Mouse (Mus musculus): Measurements from ENCODE around the gene Wdtc1. TPM values are rescaled to one million over a fixed set of nuclear protein-coding genes. Genes with fewer than 3 reads are reported as not detected.

The Wdtc1 gene
- polyA plus RNA-seq, 1 experiment from 2014 or later, result 8.1 TPM

- no peak overlapping the region for H3K9ac ChIP-seq
- no peak overlapping the region for H3K27ac ChIP-seq (replicated peaks)
- no peak overlapping the region for H3K4me2 ChIP-seq
- H3K4me3 ChIP-seq (replicated peaks), result no peak overlapping the region
- peaks cover under 1% of the 10 kb centered on the region; the same call in 1 of the 2 replicates for H3K4me1 ChIP-seq (replicated peaks)
- no peaks in the 10 kb centered on the region for H3K36me3 ChIP-seq (replicated peaks)
- H3K9me3 ChIP-seq (replicated peaks), result no peaks in the 10 kb centered on the region
- WGBS (ENCODE audit: insufficient replicate concordance), result 44% methylated on average over 4 of the region's 4 CpGs
- ATAC-seq (ENCODE audit: insufficient read depth), result no peak
- peaks cover 26% of the 10 kb centered on the region for H3K27me3 ChIP-seq
Measured at GRCm38 (mm10) chr4:133347624-133348023, 5.7 kb downstream of the Wdtc1 start.

GRCm38 (mm10) chr4:133346577-133346976 is 6.7 kb downstream of the Wdtc1 start:
- no peak for ATAC-seq (ENCODE audit: insufficient read depth)
- H3K27ac ChIP-seq (replicated peaks), result no peak overlapping the region
- peaks cover 32% of the 10 kb centered on the region for H3K27me3 ChIP-seq
- no peak overlapping the region for H3K4me2 ChIP-seq
- H3K4me1 ChIP-seq (replicated peaks), result no peaks in the 10 kb centered on the region
- no peaks in the 10 kb centered on the region for H3K36me3 ChIP-seq (replicated peaks)
- no peaks in the 10 kb centered on the region for H3K9me3 ChIP-seq (replicated peaks)
- H3K4me3 ChIP-seq (replicated peaks), result no peak overlapping the region
- 19% methylated on average over 4 of the region's 4 CpGs for WGBS (ENCODE audit: insufficient replicate concordance)
- H3K9ac ChIP-seq, result no peak overlapping the region

GRCm38 (mm10) chr4:133345702-133346101 is 7.6 kb downstream of the Wdtc1 start:
- no peaks in the 10 kb centered on the region for H3K36me3 ChIP-seq (replicated peaks)
- H3K4me2 ChIP-seq, result no peak overlapping the region
- no peak overlapping the region for H3K4me3 ChIP-seq (replicated peaks)
- H3K9ac ChIP-seq, result no peak overlapping the region
- H3K27ac ChIP-seq (replicated peaks), result no peak overlapping the region
- H3K9me3 ChIP-seq (replicated peaks), result no peaks in the 10 kb centered on the region
- no peaks in the 10 kb centered on the region for H3K4me1 ChIP-seq (replicated peaks)
- no peak for ATAC-seq (ENCODE audit: insufficient read depth)
- WGBS (ENCODE audit: insufficient replicate concordance), result 70% methylated on average over 6 of the region's 6 CpGs
- peaks cover 40% of the 10 kb centered on the region for H3K27me3 ChIP-seq

GRCm38 (mm10) chr4:133344112-133344511 is 9.2 kb downstream of the Wdtc1 start:
- no peak for ATAC-seq (ENCODE audit: insufficient read depth)
- Histone ChIP-seq H3K4me2 (no peak overlapping the region), H3K27me3 (peaks cover 42% of the 10 kb centered on the region), H3K4me1 (replicated peaks) (peaks cover 6% of the 10 kb centered on the region), H3K9ac (no peak overlapping the region), H3K27ac (replicated peaks) (no peak overlapping the region), H3K4me3 (replicated peaks) (no peak overlapping the region), H3K36me3 (replicated peaks) (no peaks in the 10 kb centered on the region), H3K9me3 (replicated peaks) (no peaks in the 10 kb centered on the region)
- 2% methylated on average over 4 of the region's 4 CpGs for WGBS (ENCODE audit: insufficient replicate concordance)

DNA sequence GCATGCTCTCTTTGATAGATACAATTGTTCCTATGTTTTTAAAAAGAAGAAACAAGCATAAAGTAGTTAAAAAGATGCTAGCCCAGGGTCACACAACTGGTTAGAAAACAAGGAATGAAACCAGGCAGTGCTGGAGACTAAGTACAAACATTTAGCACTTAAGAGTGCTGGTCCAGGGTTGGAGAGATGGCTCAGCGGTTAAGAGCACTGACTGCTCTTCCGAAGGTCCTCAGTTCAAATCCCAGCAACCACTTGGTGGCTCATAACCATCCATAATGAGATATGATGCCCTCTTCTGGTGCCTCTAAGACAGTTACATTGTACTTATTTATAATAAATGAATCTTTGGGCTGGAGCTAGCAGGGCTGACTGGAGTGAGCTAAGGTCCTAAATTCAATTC is 13.1 kb downstream of the Wdtc1 start:
- no peak overlapping the region for H3K9ac ChIP-seq
- peaks cover 25% of the 10 kb centered on the region for H3K4me1 ChIP-seq (replicated peaks)
- no peak for ATAC-seq (ENCODE audit: insufficient read depth)
- no peaks in the 10 kb centered on the region for H3K9me3 ChIP-seq (replicated peaks)
- H3K27me3 ChIP-seq, result peaks cover 35% of the 10 kb centered on the region
- WGBS (ENCODE audit: insufficient replicate concordance), result 84% methylated on average over 2 of the region's 2 CpGs
- no peak overlapping the region for H3K4me3 ChIP-seq (replicated peaks)
- no peak overlapping the region for H3K27ac ChIP-seq (replicated peaks)
- H3K36me3 ChIP-seq (replicated peaks), result no peaks in the 10 kb centered on the region
- H3K4me2 ChIP-seq, result peak overlapping the region; percentile 94; the same call in 1 of the 2 replicates

- ATAC-seq (ENCODE audit: insufficient read depth), result peak; percentile 97
- peak overlapping the region; percentile 92 for H3K4me3 ChIP-seq (replicated peaks)
- no peaks in the 10 kb centered on the region for H3K9me3 ChIP-seq (replicated peaks)
- H3K9ac ChIP-seq, result peak overlapping the region; percentile 89
- under 1% methylated on average over 60 of the region's 60 CpGs for WGBS (ENCODE audit: insufficient replicate concordance)
- H3K36me3 ChIP-seq (replicated peaks), result no peaks in the 10 kb centered on the region
- peak overlapping the region; percentile 94 for H3K4me2 ChIP-seq
- peak overlapping the region; percentile 91 for H3K27ac ChIP-seq (replicated peaks)
- peaks cover 35% of the 10 kb centered on the region for H3K27me3 ChIP-seq
- peaks cover 25% of the 10 kb centered on the region for H3K4me1 ChIP-seq (replicated peaks)
Measured at GRCm38 (mm10) chr4:133339148-133339749, 14.0 kb downstream of the Wdtc1 start.

DNA sequence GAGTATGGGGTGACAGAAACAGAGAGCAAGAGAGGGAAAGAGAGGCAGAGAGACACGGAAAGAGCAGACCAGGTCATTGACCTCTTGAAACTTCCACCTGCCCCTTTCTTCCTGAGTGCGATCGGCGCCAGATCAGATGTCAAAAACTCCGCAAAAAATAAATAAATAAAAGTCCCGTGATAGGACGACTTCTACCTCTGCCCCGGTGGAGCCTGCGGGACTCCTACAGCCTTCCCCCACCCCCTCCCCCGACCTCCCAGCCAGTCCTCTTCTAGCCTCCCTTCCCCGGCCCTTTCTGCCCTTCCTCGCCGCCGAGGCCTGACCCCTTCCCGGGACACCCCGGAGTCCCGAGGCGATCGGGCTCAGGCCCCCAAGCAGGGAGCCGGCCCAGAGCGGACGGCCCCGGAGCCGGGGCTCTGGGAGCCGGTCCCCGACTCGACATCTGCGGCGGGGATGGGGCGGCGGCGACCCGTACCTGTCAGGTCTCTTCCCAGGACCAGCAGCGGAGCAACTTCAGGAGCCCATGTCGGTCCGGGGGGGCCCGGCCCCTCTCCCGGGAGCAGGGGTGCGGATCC is 14.7 kb downstream of the Wdtc1 start:
- Histone ChIP-seq H3K36me3 (replicated peaks) (no peaks in the 10 kb centered on the region), H3K9ac (peak overlapping the region; percentile 89), H3K27me3 (peaks cover 30% of the 10 kb centered on the region), H3K27ac (replicated peaks) (peak overlapping the region; percentile 91), H3K9me3 (replicated peaks) (no peaks in the 10 kb centered on the region), H3K4me1 (replicated peaks) (peaks cover 25% of the 10 kb centered on the region), H3K4me2 (peak overlapping the region; percentile 94), H3K4me3 (replicated peaks) (peak overlapping the region; percentile 92)
- peak; percentile 28 for ATAC-seq (ENCODE audit: insufficient read depth)
- 0% methylated on average over 39 of the region's 39 CpGs for WGBS (ENCODE audit: insufficient replicate concordance)

DNA sequence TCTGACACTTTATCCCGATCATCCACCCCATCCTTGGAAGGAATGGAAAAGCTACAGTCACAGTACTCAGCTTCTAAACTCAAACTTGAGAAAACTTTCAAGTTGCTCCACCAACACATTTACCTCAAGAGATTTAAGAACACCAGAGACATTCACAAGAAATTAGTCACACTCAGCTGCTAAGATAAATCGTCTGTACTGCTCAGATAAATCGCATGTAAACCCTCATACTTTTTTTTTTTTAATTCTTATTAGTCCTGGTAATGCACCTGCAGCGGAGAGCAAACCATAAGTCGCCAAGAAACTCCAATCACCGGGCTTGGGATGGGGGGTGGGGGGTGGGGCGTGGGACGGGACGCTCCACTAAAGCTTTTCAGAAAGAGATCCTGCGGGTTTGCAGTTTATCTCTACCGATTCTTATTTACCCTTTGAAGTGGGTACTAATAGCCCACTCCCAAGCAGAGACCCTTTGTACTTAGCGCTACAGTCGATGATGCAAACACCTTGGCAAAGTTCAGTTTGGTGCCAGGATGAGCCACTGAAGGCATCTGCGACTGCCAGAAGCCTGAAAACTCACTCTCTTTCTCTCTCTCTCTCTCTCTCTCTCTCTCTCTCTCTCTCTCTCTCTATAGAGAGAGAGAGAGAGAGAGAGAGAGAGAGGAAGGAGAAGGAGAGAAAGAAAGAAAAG is 15.3 kb downstream of the Wdtc1 start:
- H3K27ac ChIP-seq (replicated peaks), result peak overlapping the region; percentile 91
- peaks cover 24% of the 10 kb centered on the region for H3K27me3 ChIP-seq
- H3K4me3 ChIP-seq (replicated peaks), result peak overlapping the region; percentile 92
- no peaks in the 10 kb centered on the region for H3K36me3 ChIP-seq (replicated peaks)
- H3K4me1 ChIP-seq (replicated peaks), result peaks cover 25% of the 10 kb centered on the region
- no peaks in the 10 kb centered on the region for H3K9me3 ChIP-seq (replicated peaks)
- peak overlapping the region; percentile 94 for H3K4me2 ChIP-seq
- 8% methylated on average over 14 of the region's 14 CpGs for WGBS (ENCODE audit: insufficient replicate concordance)
- H3K9ac ChIP-seq, result peak overlapping the region; percentile 89
- no peak for ATAC-seq (ENCODE audit: insufficient read depth)

GRCm38 (mm10) chr4:133333306-133333705 is 20.0 kb downstream of the Wdtc1 start:
- no peaks in the 10 kb centered on the region for H3K36me3 ChIP-seq (replicated peaks)
- H3K9me3 ChIP-seq (replicated peaks), result no peaks in the 10 kb centered on the region
- no peak overlapping the region for H3K4me3 ChIP-seq (replicated peaks)
- H3K9ac ChIP-seq, result no peak overlapping the region
- H3K27me3 ChIP-seq, result no peaks in the 10 kb centered on the region
- 78% methylated on average over 6 of the region's 6 CpGs for WGBS (ENCODE audit: insufficient replicate concordance)
- peaks cover 13% of the 10 kb centered on the region for H3K4me1 ChIP-seq (replicated peaks)
- no peak overlapping the region for H3K27ac ChIP-seq (replicated peaks)
- H3K4me2 ChIP-seq, result no peak overlapping the region
- no peak for ATAC-seq (ENCODE audit: insufficient read depth)

- no peaks in the 10 kb centered on the region for H3K27me3 ChIP-seq
- ATAC-seq (ENCODE audit: insufficient read depth), result no peak
- H3K4me2 ChIP-seq, result no peak overlapping the region
- no peak overlapping the region for H3K4me3 ChIP-seq (replicated peaks)
- 0 out of 2 replicates have a peak, but pooled peaks cover 5% of the 10 kb centered on the region for H3K4me1 ChIP-seq (replicated peaks)
- H3K36me3 ChIP-seq (replicated peaks), result no peaks in the 10 kb centered on the region
- H3K9me3 ChIP-seq (replicated peaks), result no peaks in the 10 kb centered on the region
- H3K27ac ChIP-seq (replicated peaks), result no peak overlapping the region
- H3K9ac ChIP-seq, result no peak overlapping the region
- 68% methylated on average over 4 of the region's 4 CpGs for WGBS (ENCODE audit: insufficient replicate concordance)
Measured at GRCm38 (mm10) chr4:133330296-133330695, 23.0 kb downstream of the Wdtc1 start.

DNA sequence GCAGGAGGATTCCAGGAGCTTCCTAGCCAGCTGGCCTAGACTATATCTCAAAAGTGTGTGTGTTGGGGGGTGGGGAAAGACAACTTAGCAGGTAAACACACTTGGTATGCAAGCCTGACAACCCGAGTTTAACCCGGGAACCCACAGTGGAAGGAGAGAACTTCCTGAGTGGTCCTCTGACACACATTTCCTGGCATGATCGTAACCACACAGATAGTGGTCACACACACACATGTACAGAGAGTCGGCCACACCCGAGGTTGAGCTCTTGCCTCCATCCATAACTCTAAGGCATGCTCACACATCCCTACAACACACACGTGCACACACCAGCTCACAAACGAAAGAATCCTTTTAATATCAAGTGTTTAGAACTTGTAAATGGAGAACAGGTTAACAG is 25.2 kb downstream of the Wdtc1 start:
- no peaks in the 10 kb centered on the region for H3K36me3 ChIP-seq (replicated peaks)
- no peaks in the 10 kb centered on the region for H3K9me3 ChIP-seq (replicated peaks)
- no peak overlapping the region for H3K4me3 ChIP-seq (replicated peaks)
- H3K27ac ChIP-seq (replicated peaks), result no peak overlapping the region
- no peak for ATAC-seq (ENCODE audit: insufficient read depth)
- H3K27me3 ChIP-seq, result no peaks in the 10 kb centered on the region
- WGBS (ENCODE audit: insufficient replicate concordance), result 13% methylated on average over 7 of the region's 7 CpGs
- no peak overlapping the region for H3K4me2 ChIP-seq
- H3K4me1 ChIP-seq (replicated peaks), result 0 out of 2 replicates have a peak, but pooled peaks cover 5% of the 10 kb centered on the region
- H3K9ac ChIP-seq, result no peak overlapping the region

Data from liver, embryonic 15.5 days (tissue).